Mouse (Mus musculus): ENCODE measurements around the gene Gm11937. TPM values are rescaled to one million over a fixed set of nuclear protein-coding genes. Genes with fewer than 3 reads are reported as not detected.
A peak's percentile ranks its signal among the peaks of the same experiment; 100 is the strongest.
"Not testable (repeated sequence)": the region's sequence is repeated elsewhere in the genome, so short reads cannot be mapped to it uniquely, and the experiment has no call there.

The Gm11937 gene
- polyA plus RNA-seq, 1 experiment from 2014 or later = not detected

DNA sequence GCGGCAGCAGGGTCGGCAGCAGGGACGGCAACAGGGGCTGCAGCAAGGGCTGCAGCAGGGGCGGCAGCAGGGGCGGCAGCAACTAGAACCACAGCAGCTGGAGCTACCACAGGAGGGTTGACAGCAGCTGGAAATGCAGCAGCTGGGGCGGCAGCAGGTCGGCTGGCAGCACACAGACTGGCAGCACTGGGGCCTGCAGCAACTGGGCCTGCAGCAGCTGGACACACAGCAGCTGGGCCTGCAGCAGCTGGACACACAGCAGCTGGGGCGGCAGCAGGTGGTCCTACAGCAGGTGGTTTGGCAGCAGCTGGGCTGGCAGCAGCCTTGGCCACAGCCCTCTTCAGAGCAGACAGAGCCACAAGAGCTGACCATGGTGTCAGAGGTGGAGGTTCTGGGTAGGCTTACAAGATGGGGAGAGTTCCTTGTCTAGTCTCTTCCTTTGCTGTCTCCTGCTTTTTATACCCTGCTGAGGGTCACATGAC lies 24.7 kb upstream of the Gm11937 start, which contains the start of gene Krtap4-2:
Gene Krtap4-2, minus strand, starts transcription at position 432 of the 482 bp plus-strand sequence.
- no peak for ATAC-seq
- Histone ChIP-seq H3K9ac (ENCODE audit: low read depth, low read length) (no peak within 1 kb of the TSS), H3K4me1 (ENCODE audit: control insufficient read depth, insufficient read depth, low read length) (no peaks in the 10 kb centered on the region), H3K27me3 (replicated peaks; ENCODE audit: control insufficient read depth, insufficient read depth, low read length) (no peaks in the 10 kb centered on the region), H3K27ac (ENCODE audit: low read length) (no peak within 1 kb of the TSS), H3K36me3 (ENCODE audit: control insufficient read depth, insufficient read depth, low read length) (no peaks in the 10 kb centered on the region), H3K9me3 (ENCODE audit: control insufficient read depth, low read length) (no peaks in the 10 kb centered on the region), H3K4me3 (ENCODE audit: low read length) (no peak within 1 kb of the TSS), H3K4me2 (ENCODE audit: low read depth, low read length) (no peak within 1 kb of the TSS)
- 42% methylated on average over 8 of the region's 8 CpGs for WGBS

DNA sequence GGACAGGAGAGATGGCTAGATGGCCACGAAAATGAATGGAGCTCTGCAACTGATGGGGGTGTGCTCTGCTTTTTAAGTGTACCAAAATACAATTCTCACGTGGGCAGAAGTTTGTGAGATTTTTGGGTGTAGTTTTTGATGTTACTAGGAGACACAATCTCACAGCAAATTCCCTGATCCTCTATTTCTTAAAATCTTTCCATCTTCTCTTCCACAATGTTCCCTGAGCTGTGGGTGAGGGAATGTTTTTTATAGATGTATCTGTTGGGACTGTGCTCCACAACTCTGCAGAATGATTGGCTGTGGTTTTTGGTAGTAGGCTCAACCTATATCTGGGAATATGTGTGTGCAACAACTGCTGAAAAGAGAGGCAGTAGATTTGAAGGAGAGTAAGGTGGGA lies 23.3 kb upstream of the Gm11937 start:
- Histone ChIP-seq H3K4me3 (ENCODE audit: low read length) (no peak overlapping the region), H3K4me2 (ENCODE audit: low read depth, low read length) (no peak overlapping the region), H3K36me3 (ENCODE audit: control insufficient read depth, insufficient read depth, low read length) (no peaks in the 10 kb centered on the region), H3K9me3 (ENCODE audit: control insufficient read depth, low read length) (no peaks in the 10 kb centered on the region), H3K27ac (ENCODE audit: low read length) (no peak overlapping the region), H3K9ac (ENCODE audit: low read depth, low read length) (no peak overlapping the region), H3K27me3 (replicated peaks; ENCODE audit: control insufficient read depth, insufficient read depth, low read length) (no peaks in the 10 kb centered on the region), H3K4me1 (ENCODE audit: control insufficient read depth, insufficient read depth, low read length) (no peaks in the 10 kb centered on the region)
- ATAC-seq = no peak
- WGBS = 71% methylated on average over 2 of the region's 2 CpGs

DNA sequence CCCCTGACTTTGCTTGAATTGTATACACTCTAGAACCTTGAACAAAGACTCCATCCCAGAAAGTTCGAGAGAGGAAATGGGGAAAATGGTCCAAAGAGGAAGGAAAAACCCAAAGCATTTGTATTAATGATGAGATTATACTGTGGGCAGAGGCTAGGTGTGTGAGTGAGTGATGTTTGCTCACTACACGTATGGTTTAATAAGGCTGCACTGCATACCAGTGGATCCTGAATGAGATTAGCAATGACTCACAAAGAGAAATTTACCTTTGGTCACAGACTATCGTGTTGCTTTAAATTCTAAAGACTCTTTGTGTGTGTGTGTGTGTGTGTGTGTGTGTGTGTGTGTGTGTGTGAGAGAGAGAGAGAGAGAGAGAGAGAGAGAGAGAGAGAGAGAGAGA lies 20.9 kb upstream of the Gm11937 start:
- Histone ChIP-seq H3K9me3 (ENCODE audit: control insufficient read depth, low read length) (no peaks in the 10 kb centered on the region), H3K36me3 (ENCODE audit: control insufficient read depth, insufficient read depth, low read length) (no peaks in the 10 kb centered on the region), H3K27me3 (replicated peaks; ENCODE audit: control insufficient read depth, insufficient read depth, low read length) (no peaks in the 10 kb centered on the region), H3K27ac (ENCODE audit: low read length) (no peak overlapping the region), H3K4me2 (ENCODE audit: low read depth, low read length) (no peak overlapping the region), H3K9ac (ENCODE audit: low read depth, low read length) (no peak overlapping the region), H3K4me1 (ENCODE audit: control insufficient read depth, insufficient read depth, low read length) (no peaks in the 10 kb centered on the region), H3K4me3 (ENCODE audit: low read length) (no peak overlapping the region)
- ATAC-seq = no peak
- 59% methylated on average over 3 of the region's 3 CpGs for WGBS

DNA sequence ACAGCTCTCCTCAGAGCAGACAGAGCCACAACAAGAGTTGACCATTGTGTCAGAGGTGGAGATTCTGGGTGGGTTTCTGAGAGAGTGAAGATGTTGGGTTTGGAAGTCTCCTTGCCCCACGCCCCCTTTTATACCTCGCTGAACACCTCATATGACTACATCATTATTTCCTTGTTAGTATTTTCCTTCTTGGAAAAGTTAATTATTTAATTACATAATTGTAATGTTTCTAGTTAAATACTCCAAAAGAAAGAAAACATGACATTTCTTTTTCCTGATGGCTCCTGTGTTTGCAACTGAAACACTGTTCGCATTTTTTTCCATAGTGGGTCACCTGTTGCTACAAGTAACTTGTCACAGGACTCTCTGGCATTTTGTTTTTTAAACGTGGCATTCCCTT lies 18.1 kb upstream of the Gm11937 start, which contains the start of gene Krtap4-1:
Gene Krtap4-1, minus strand, starts transcription at position 101 of the 400 bp plus-strand sequence.
- WGBS = 79% methylated on average over 4 of the region's 4 CpGs
- Histone ChIP-seq H3K9me3 (ENCODE audit: control insufficient read depth, low read length) (no peaks in the 10 kb centered on the region), H3K27me3 (replicated peaks; ENCODE audit: control insufficient read depth, insufficient read depth, low read length) (no peaks in the 10 kb centered on the region), H3K4me2 (ENCODE audit: low read depth, low read length) (no peak within 1 kb of the TSS), H3K4me1 (ENCODE audit: control insufficient read depth, insufficient read depth, low read length) (no peaks in the 10 kb centered on the region), H3K4me3 (ENCODE audit: low read length) (no peak within 1 kb of the TSS), H3K9ac (ENCODE audit: low read depth, low read length) (no peak within 1 kb of the TSS), H3K36me3 (ENCODE audit: control insufficient read depth, insufficient read depth, low read length) (no peaks in the 10 kb centered on the region), H3K27ac (ENCODE audit: low read length) (no peak within 1 kb of the TSS)
- no peak for ATAC-seq

DNA sequence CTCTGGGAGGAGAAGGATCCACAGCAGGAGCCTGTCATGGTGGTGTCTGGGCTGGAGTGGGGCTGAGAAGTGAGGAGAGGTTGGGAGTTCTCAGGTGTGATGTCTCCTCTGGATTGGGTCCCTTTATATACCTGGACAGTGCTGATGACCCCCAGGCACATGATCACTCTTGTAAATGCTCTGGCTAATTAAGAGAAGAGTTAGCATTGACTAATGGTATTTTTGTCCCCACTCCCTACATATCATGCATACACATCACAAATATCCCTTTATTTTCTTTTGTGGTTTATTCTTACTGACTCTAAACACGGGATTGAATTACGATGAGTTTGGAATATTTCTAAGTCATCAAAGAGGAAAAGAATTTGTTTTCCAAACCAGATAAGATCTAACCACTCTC lies 10.3 kb upstream of the Gm11937 start, which contains the start of gene Gm11562:
Gene Gm11562, minus strand, starts transcription at position 101 of the 400 bp plus-strand sequence.
- WGBS = 76% methylated on average over 2 of the region's 2 CpGs

DNA sequence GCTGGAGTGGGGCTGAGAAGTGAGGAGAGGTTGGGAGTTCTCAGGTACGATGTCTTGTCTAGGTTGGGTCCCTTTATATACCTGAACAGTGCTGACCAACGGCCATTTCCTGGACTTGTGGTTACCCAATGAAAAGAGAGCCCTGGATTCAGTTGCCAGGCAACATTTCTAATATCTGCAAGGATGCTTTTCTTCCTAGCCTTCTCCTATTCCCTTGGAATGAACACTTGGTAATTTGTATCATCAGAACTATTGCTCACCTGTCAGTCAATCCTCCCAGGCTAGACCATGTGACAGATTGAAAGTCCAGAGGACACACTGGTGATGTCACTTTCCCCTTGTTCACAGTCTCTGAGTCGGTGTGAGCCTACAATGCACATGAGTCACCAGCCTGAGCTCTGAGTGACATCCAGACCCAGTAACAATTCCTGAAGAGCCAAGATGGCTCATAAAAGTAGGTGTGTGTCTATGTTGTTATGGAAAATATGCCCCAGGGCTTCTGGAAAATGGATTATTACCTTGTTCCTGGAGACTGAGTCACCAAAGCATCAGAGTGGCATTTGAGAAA lies 4.9 kb upstream of the Gm11937 start, which contains the start of gene Krtap2-4:
Gene Krtap2-4, minus strand, starts transcription at position 51 of the 568 bp plus-strand sequence.
- WGBS = 65% methylated on average over 3 of the region's 3 CpGs
- H3K4me3 ChIP-seq (ENCODE audit: low read length) = no peak within 1 kb of the TSS
- H3K36me3 ChIP-seq (ENCODE audit: control insufficient read depth, insufficient read depth, low read length) = no peaks in the 10 kb centered on the region
- ATAC-seq = peak; percentile 74
- H3K27me3 ChIP-seq (replicated peaks; ENCODE audit: control insufficient read depth, insufficient read depth, low read length) = no peaks in the 10 kb centered on the region
- H3K4me2 ChIP-seq (ENCODE audit: low read depth, low read length) = no peak within 1 kb of the TSS
- no peaks in the 10 kb centered on the region for H3K4me1 ChIP-seq (ENCODE audit: control insufficient read depth, insufficient read depth, low read length)
- H3K9me3 ChIP-seq (ENCODE audit: control insufficient read depth, low read length) = no peaks in the 10 kb centered on the region
- no peak within 1 kb of the TSS for H3K27ac ChIP-seq (ENCODE audit: low read length)
- no peak within 1 kb of the TSS for H3K9ac ChIP-seq (ENCODE audit: low read depth, low read length)

More for the DNA sequence above, 10.3 kb upstream of the Gm11937 start, which contains the start of gene Gm11562:
- Histone ChIP-seq H3K36me3 (ENCODE audit: control insufficient read depth, insufficient read depth, low read length) (no peaks in the 10 kb centered on the region), H3K9ac (ENCODE audit: low read depth, low read length) (no peak within 1 kb of the TSS), H3K4me2 (ENCODE audit: low read depth, low read length) (no peak within 1 kb of the TSS), H3K4me1 (ENCODE audit: control insufficient read depth, insufficient read depth, low read length) (no peaks in the 10 kb centered on the region), H3K9me3 (ENCODE audit: control insufficient read depth, low read length) (no peaks in the 10 kb centered on the region), H3K27ac (ENCODE audit: low read length) (no peak within 1 kb of the TSS), H3K4me3 (ENCODE audit: low read length) (no peak within 1 kb of the TSS), H3K27me3 (replicated peaks; ENCODE audit: control insufficient read depth, insufficient read depth, low read length) (no peaks in the 10 kb centered on the region)
- ATAC-seq = no peak

DNA sequence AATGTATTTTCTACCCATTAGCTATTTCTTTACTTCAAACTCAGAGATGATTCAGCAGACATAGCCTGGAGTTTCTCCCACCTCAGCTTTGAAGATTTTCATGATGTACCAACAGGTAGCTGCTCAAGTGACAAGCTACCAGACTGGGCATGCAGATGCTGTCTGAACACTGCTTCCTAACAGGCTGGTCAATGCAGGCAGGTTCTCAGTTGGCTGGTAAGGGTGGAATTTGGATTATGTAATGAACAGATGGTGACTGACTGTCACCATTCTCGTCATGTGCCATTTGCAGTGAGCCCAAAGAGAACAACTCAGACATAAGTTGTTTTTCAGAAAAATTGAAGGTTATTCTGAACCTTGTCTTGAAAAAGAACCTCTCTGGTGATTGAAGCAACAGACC lies 863 bp downstream of the Gm11937 start:
- no peaks in the 10 kb centered on the region for H3K9me3 ChIP-seq (ENCODE audit: control insufficient read depth, low read length)
- H3K27me3 ChIP-seq (replicated peaks; ENCODE audit: control insufficient read depth, insufficient read depth, low read length) = no peaks in the 10 kb centered on the region
- H3K4me2 ChIP-seq (ENCODE audit: low read depth, low read length) = no peak overlapping the region
- H3K4me1 ChIP-seq (ENCODE audit: control insufficient read depth, insufficient read depth, low read length) = no peaks in the 10 kb centered on the region
- no peak overlapping the region for H3K4me3 ChIP-seq (ENCODE audit: low read length)
- no peak overlapping the region for H3K27ac ChIP-seq (ENCODE audit: low read length)
- H3K9ac ChIP-seq (ENCODE audit: low read depth, low read length) = no peak overlapping the region
- WGBS = 74% methylated on average over 1 of the region's 1 CpGs
- no peaks in the 10 kb centered on the region for H3K36me3 ChIP-seq (ENCODE audit: control insufficient read depth, insufficient read depth, low read length)
- ATAC-seq = no peak

DNA sequence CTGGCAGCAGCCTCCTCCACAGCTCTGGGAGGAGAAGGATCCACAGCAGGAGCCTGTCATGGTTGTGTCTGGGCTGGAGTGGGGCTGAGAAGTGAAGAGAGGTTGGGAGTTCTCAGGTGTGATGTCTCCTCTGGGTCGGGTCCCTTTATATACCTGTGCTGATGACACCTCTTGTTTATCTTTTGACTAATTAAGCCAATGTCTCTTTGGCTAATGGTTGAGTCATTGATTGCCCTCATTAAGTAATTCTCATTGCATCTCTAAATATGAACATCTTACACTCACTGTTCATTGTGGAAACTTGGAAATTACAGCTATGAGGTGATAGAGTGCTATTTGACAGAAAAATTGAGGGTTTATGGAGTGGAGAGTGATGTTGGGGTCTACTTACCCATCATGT lies 6.8 kb downstream of the Gm11937 start, which contains the start of gene Gm11938:
Gene Gm11938, minus strand, starts transcription at position 101 of the 400 bp plus-strand sequence.
- not testable (repeated sequence) for H3K4me1 ChIP-seq (ENCODE audit: control insufficient read depth, insufficient read depth, low read length); H3K36me3 ChIP-seq (ENCODE audit: control insufficient read depth, insufficient read depth, low read length); ATAC-seq; H3K27ac ChIP-seq (ENCODE audit: low read length); H3K9ac ChIP-seq (ENCODE audit: low read depth, low read length); H3K9me3 ChIP-seq (ENCODE audit: control insufficient read depth, low read length); H3K27me3 ChIP-seq (replicated peaks; ENCODE audit: control insufficient read depth, insufficient read depth, low read length); H3K4me2 ChIP-seq (ENCODE audit: low read depth, low read length); H3K4me3 ChIP-seq (ENCODE audit: low read length)
- WGBS = 58% methylated on average over 1 of the region's 1 CpGs

DNA sequence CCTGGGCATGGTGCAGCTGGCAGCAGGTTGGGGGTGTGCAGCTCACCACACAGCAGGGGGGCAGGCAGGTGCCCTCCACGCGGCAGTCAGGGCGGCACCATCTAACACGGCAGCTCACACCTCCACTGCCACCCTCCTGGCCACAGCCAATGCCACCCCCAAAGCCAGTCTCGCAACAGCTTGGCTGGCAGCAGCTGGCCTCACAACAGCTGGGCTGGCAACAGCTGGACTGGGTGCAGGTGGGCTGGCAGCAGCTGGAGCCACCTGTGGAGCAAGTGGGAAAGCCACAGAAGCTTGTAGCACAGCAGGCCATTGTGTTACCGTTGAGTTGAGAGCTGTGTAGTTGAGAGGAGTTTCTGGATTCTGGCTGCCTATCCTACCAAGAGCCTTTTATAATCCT lies 12.2 kb downstream of the Gm11937 start, which contains the start of gene Krtap9-3:
Gene Krtap9-3, minus strand, starts transcription at position 364 of the 400 bp plus-strand sequence.
- H3K27ac ChIP-seq (ENCODE audit: low read length); H3K4me3 ChIP-seq (ENCODE audit: low read length); ATAC-seq; H3K4me2 ChIP-seq (ENCODE audit: low read depth, low read length); H3K27me3 ChIP-seq (replicated peaks; ENCODE audit: control insufficient read depth, insufficient read depth, low read length); H3K4me1 ChIP-seq (ENCODE audit: control insufficient read depth, insufficient read depth, low read length); H3K9me3 ChIP-seq (ENCODE audit: control insufficient read depth, low read length); H3K9ac ChIP-seq (ENCODE audit: low read depth, low read length); H3K36me3 ChIP-seq (ENCODE audit: control insufficient read depth, insufficient read depth, low read length): not testable (repeated sequence)
- 71% methylated on average over 4 of the region's 6 CpGs for WGBS
